Mouse (Mus musculus) embryonic fibroblast, embryonic 13.5 days (primary cell): Measurements from ENCODE around the gene Togaram1.

Source experiments
- CTCF ChIP-seq: IDR thresholded peaks from 2 replicates; pipeline ENCODE4 v1.5.1; 2011; ENCODE audit warnings: mild to moderate bottlenecking, control low read depth, low read length, moderate library complexity, borderline replicate concordance; ENCODE audit not compliant: insufficient read depth
- POLR2A ChIP-seq: IDR thresholded peaks from 2 replicates; pipeline ENCODE4 v1.6.1; 2011; ENCODE audit warnings: low read depth, mild to moderate bottlenecking, control low read depth, low read length, moderate library complexity

DNA sequence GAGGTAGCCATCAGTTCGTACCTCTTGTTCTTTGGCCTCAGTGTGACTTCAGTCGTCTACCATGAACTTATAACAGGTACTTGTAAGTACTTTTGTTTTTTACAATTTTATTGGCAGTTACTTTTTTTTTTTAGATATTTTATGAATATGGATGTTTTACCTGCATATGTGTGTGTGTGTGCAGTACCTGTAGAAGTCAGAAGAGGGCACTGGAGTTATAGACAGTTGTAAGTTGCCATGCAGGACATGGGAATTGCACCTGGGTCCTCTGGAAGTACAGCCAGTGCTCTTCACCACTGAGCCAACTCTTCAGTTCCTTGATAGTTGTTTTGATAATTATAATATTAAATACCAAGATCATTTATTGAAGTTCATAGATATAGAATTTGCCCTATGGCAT is 28.1 kb upstream of the Togaram1 start:
- TF ChIP-seq CTCF = no peak
- no peak for TF ChIP-seq POLR2A
